Mouse (Mus musculus): Measurements from ENCODE around the gene Fbxo34.

- TF ChIP-seq POLR2A (IDR thresholded peaks at IDR 0.05; ENCODE audit: borderline replicate concordance, extremely low read depth, low read depth, low read length) (no peak), CTCF (IDR thresholded peaks at IDR 0.05; ENCODE audit: insufficient read depth, low read length) (no peak)
These were observed 28.6 kb upstream of the Fbxo34 start for GRCm38 (mm10) chr14:47421606-47422005.

Data from lung, adult 2 months (tissue).